In the genomic region with DNA sequence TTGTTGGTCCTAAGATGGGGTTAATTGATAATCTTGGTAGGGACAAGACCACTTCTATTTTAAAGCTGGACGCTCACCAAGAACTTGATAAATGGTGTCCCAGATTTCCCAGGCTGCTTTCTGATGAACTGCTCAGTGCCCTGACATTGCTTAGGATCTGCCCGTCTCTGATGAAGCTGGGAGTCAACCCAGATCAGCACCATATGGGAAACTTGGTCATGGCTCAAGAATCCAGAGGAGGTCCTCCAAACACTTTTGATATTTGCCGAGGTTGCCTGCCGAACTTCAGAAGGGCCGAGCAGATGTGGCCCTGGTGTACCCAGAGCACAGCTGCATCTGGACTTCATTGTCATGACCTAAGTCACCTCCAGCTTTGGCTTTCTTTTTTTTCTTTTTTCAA, we compare ENCODE assay signal across 15 mouse cellular contexts. TPM values are rescaled to one million over a fixed set of nuclear protein-coding genes. Genes with fewer than 3 reads are reported as not detected.
DNase-seq lines count a peak whose midpoint lies in the region; ATAC-seq lines count a peak whose summit lies in the region.
"Had no signal": no experiment of that assay in that cellular context is flagged by ENCODE, and none has a peak within 500 bp of the region (broad histone marks: within the 10 kb centered on the region; RNA-seq: fewer than 3 reads in every experiment).

No protein-coding gene starts in this region.

- no peak overlapping the region for H3K4me3 ChIP-seq in kidney, embryonic 15.5 days (replicated peaks)
- no peak overlapping the region for H3K4me3 ChIP-seq in hindbrain, embryonic 10.5 days
- H3K4me3 ChIP-seq: embryonic facial prominence, embryonic 15.5 days; hindbrain, embryonic 12.5 days; liver, embryonic 13.5 days had no signal

- no peaks in the 10 kb centered on the region for H3K36me3 ChIP-seq in kidney, embryonic 15.5 days
- H3K36me3 ChIP-seq in hindbrain, embryonic 10.5 days, result no peaks in the 10 kb centered on the region
- H3K36me3 ChIP-seq: embryonic facial prominence, embryonic 15.5 days; hindbrain, embryonic 12.5 days; liver, embryonic 13.5 days had no signal

- ATAC-seq in kidney, embryonic 15.5 days (replicated peaks; ENCODE audit: low FRiP score), result peak; percentile 24; the same call in 1 of the 2 replicates
- ATAC-seq: forebrain, embryonic 16.5 days; Patski had no signal

- peak overlapping the region; percentile 69; the same call in 1 of the 2 replicates for H3K27ac ChIP-seq in kidney, embryonic 15.5 days
- H3K27ac ChIP-seq in hindbrain, embryonic 10.5 days, result no peak overlapping the region
- H3K27ac ChIP-seq: embryonic facial prominence, embryonic 15.5 days; hindbrain, embryonic 12.5 days; liver, embryonic 13.5 days had no signal

- no peak overlapping the region for H3K4me2 ChIP-seq in kidney, embryonic 15.5 days
- H3K4me2 ChIP-seq: embryonic facial prominence, embryonic 15.5 days; hindbrain, embryonic 12.5 days; liver, embryonic 13.5 days; midbrain, embryonic 11.5 days had no signal

- no peak for DNase-seq in kidney, adult 18-20 months
- peak; percentile 77 for DNase-seq in brain, adult 2 months (ENCODE audit: low read depth, low spot score)
- DNase-seq in cerebellum, adult 9-10 months, result peak; percentile 73
- peak; percentile 45 for DNase-seq in lung, postnatal 25 days (ENCODE audit: low spot score)
- no peak for DNase-seq in frontal cortex, postnatal 36 days (ENCODE audit: low spot score in 2 of 2)
- no peak for DNase-seq in hindbrain, embryonic 10.5 days (ENCODE audit: low spot score)
- DNase-seq: adrenal gland, adult 2 months; liver, embryonic 13.5 days; thymus, postnatal 25 days had no signal

- no peaks in the 10 kb centered on the region for H3K9me3 ChIP-seq in kidney, embryonic 15.5 days (replicated peaks)
- no peaks in the 10 kb centered on the region for H3K9me3 ChIP-seq in hindbrain, embryonic 10.5 days
- H3K9me3 ChIP-seq: embryonic facial prominence, embryonic 15.5 days; hindbrain, embryonic 12.5 days; liver, embryonic 13.5 days had no signal

- H3K27me3 ChIP-seq in kidney, embryonic 15.5 days, result no peaks in the 10 kb centered on the region
- no peaks in the 10 kb centered on the region for H3K27me3 ChIP-seq in hindbrain, embryonic 10.5 days (ENCODE audit: insufficient read depth, poor library complexity, severe bottlenecking)
- H3K27me3 ChIP-seq: embryonic facial prominence, embryonic 15.5 days; hindbrain, embryonic 12.5 days; Patski had no signal

- 49% methylated on average over 5 of the region's 5 CpGs for WGBS in kidney, embryonic 15.5 days
- WGBS in hindbrain, embryonic 10.5 days, result 88% methylated on average over 5 of the region's 5 CpGs

- peaks cover 47% of the 10 kb centered on the region for H3K4me1 ChIP-seq in kidney, embryonic 15.5 days
- H3K4me1 ChIP-seq in hindbrain, embryonic 10.5 days (replicated peaks), result peaks cover 15% of the 10 kb centered on the region

- H3K9ac ChIP-seq in kidney, embryonic 15.5 days, result no peak overlapping the region
- H3K9ac ChIP-seq: embryonic facial prominence, embryonic 15.5 days; hindbrain, embryonic 12.5 days; liver, embryonic 13.5 days had no signal

RNA-seq across cellular contexts. Expression of gene Tgm2, which starts 51.4 kb away (rescaled TPM):
- 30.4 and 39.7 TPM in 2 replicates for polyA plus RNA-seq in kidney, embryonic 15.5 days (2015; fragmentation: Nextera tagmentation; extraction: Ambion mirVana)
- 7.5 and 10.2 TPM in 2 replicates for polyA plus RNA-seq in hindbrain, embryonic 10.5 days (2016; fragmentation: Nextera tagmentation; extraction: Ambion mirVana)

Comparison
In these comparisons a context has a peak if more than half of its experiments do, and no peak if none do; other contexts are left out.
1. DNase-seq: peak in brain, adult 2 months (single experiment), cerebellum, adult 9-10 months (single experiment) and lung, postnatal 25 days (single experiment); none in kidney, adult 18-20 months (single experiment), frontal cortex, postnatal 36 days (0 of 2) and hindbrain, embryonic 10.5 days (single experiment).